Mouse (Mus musculus): Measurements from ENCODE around the gene Pgpep1.

- no peak for TF ChIP-seq POLR2A (IDR thresholded peaks at IDR 0.05; ENCODE audit: borderline replicate concordance, low read depth, low read length)
- no peak for TF ChIP-seq CTCF (IDR thresholded peaks at IDR 0.05; ENCODE audit: low read depth, low read length)
These were observed 22.5 kb upstream of the Pgpep1 start for GRCm38 (mm10) chr8:70682692-70683091.

Measured in bone marrow macrophage, adult 2 months (primary cell).